Mouse (Mus musculus) small intestine, adult 2 months (tissue): Measurements from ENCODE around the gene Elmod1. TPM values are rescaled to one million over a fixed set of nuclear protein-coding genes. Genes with fewer than 3 reads are reported as not detected.

ENCODE experiments used
- H3K27ac ChIP-seq: fragments of 200-500 bp; 2 replicates; pipeline ENCODE4 v1.5.1; 2012; ENCODE audit warnings: low read depth, low read length, control low read depth, inconsistent platforms; ENCODE audit not compliant: insufficient read depth
- H3K27me3 ChIP-seq: fragments of 200-500 bp; 2 replicates; pipeline ENCODE4 v1.6.1; 2012; ENCODE audit warnings: mild to moderate bottlenecking, moderate library complexity, low read length, inconsistent platforms; ENCODE audit not compliant: control insufficient read depth, insufficient read depth
- H3K36me3 ChIP-seq: fragments of 200-500 bp; 2 replicates; pipeline ENCODE4 v1.6.1; 2012; ENCODE audit warnings: mild to moderate bottlenecking, low read length, control low read depth, inconsistent platforms; ENCODE audit not compliant: control insufficient read depth, insufficient read depth
- H3K4me1 ChIP-seq: fragments of 200-500 bp; 2 replicates; pipeline ENCODE4 v1.6.1; 2012; ENCODE audit warnings: low read length, inconsistent platforms, mixed read lengths; ENCODE audit not compliant: control insufficient read depth, insufficient read depth, insufficient read length
- H3K4me3 ChIP-seq: fragments of 200-500 bp; 2 replicates; pipeline ENCODE4 v1.5.1; 2012; ENCODE audit warnings: low read depth, mild to moderate bottlenecking, control low read depth, inconsistent platforms, low read length, moderate library complexity
- CTCF ChIP-seq: fragments of 200-500 bp; IDR thresholded peaks from 2 replicates; pipeline ENCODE4 v1.5.1; 2012; ENCODE audit warnings: low read depth, mild to moderate bottlenecking, control low read depth, inconsistent platforms, low read length, moderate library complexity, mixed read lengths; ENCODE audit not compliant: insufficient replicate concordance, insufficient read length; ENCODE audit errors: extremely low read depth
- POLR2A ChIP-seq: fragments of 200-500 bp; IDR thresholded peaks from 2 replicates; pipeline ENCODE4 v1.6.1; 2012; ENCODE audit warnings: low read depth, mild to moderate bottlenecking, control low read depth, inconsistent platforms, low read length, moderate library complexity
- WGBS: fragments of 180-500 bp; shearing (Covaris S2); methylation state at CpG from one replicate; pipeline ENCODE4 v1.1.7; 2018; 5-methylcytosine and 5-hydroxymethylcytosine counted together
- polyA plus RNA-seq: library from polyadenylated mRNA; depleted of rRNA; stranded (reverse); fragments of >200 nt; gene quantifications from 2 replicates; pipeline ENCODE4 v1.2.3, GENCODE M21; 2012

Elmod1 gene
- polyA plus RNA-seq, 1 experiment, result not detected

- Histone ChIP-seq H3K36me3 (no peaks in the 10 kb centered on the region), H3K4me3 (peak overlapping the region; percentile 43), H3K27me3 (peaks cover 22% of the 10 kb centered on the region), H3K27ac (no peak overlapping the region), H3K4me1 (peaks cover 2% of the 10 kb centered on the region; the same call in 1 of the 2 replicates)
- TF ChIP-seq POLR2A (no peak), CTCF (no peak)
- WGBS, result 2% methylated on average over 42 of the region's 42 CpGs
Observed at GRCm38 (mm10) chr9:53974328-53975121, 576 bp downstream of the Elmod1 start.

GRCm38 (mm10) chr9:53973929-53974327 is 1.2 kb downstream of the Elmod1 start:
- 26% methylated on average over 13 of the region's 13 CpGs for WGBS
- Histone ChIP-seq H3K36me3 (no peaks in the 10 kb centered on the region), H3K27ac (no peak overlapping the region), H3K27me3 (peaks cover 22% of the 10 kb centered on the region), H3K4me1 (peaks cover 2% of the 10 kb centered on the region; the same call in 1 of the 2 replicates), H3K4me3 (no peak overlapping the region)
- TF ChIP-seq CTCF (no peak), POLR2A (no peak)

- 67% methylated on average over 5 of the region's 5 CpGs for WGBS
- Histone ChIP-seq H3K27ac (no peak overlapping the region), H3K4me1 (peaks cover 2% of the 10 kb centered on the region; the same call in 1 of the 2 replicates), H3K27me3 (peaks cover 22% of the 10 kb centered on the region), H3K36me3 (no peaks in the 10 kb centered on the region), H3K4me3 (no peak overlapping the region)
- TF ChIP-seq POLR2A, result no peak
- TF ChIP-seq CTCF, result no peak
Observed at GRCm38 (mm10) chr9:53973241-53973640, 1.9 kb downstream of the Elmod1 start.

GRCm38 (mm10) chr9:53972358-53972757 is 2.7 kb downstream of the Elmod1 start:
- Histone ChIP-seq H3K27me3 (peaks cover 22% of the 10 kb centered on the region), H3K36me3 (no peaks in the 10 kb centered on the region)

GRCm38 (mm10) chr9:53967610-53968368 is 7.3 kb downstream of the Elmod1 start:
- H3K27ac ChIP-seq, result no peak overlapping the region
- 65% methylated on average over 9 of the region's 9 CpGs for WGBS
- H3K4me3 ChIP-seq, result no peak overlapping the region
- no peaks in the 10 kb centered on the region; the same call in 1 of the 2 replicates for H3K27me3 ChIP-seq
- TF ChIP-seq POLR2A (no peak), CTCF (no peak)
- no peaks in the 10 kb centered on the region for H3K4me1 ChIP-seq
- H3K36me3 ChIP-seq, result no peaks in the 10 kb centered on the region

More at GRCm38 (mm10) chr9:53972358-53972757, 2.7 kb downstream of the Elmod1 start:
- no peak overlapping the region for H3K27ac ChIP-seq
- no peak overlapping the region for H3K4me3 ChIP-seq
- TF ChIP-seq POLR2A, result no peak
- TF ChIP-seq CTCF, result no peak
- H3K4me1 ChIP-seq, result peaks cover 2% of the 10 kb centered on the region; the same call in 1 of the 2 replicates

GRCm38 (mm10) chr9:53957021-53957420 is 18.1 kb downstream of the Elmod1 start:
- WGBS, result 71% methylated on average over 11 of the region's 11 CpGs
- no peaks in the 10 kb centered on the region for H3K27me3 ChIP-seq
- no peak overlapping the region for H3K4me3 ChIP-seq
- H3K36me3 ChIP-seq, result no peaks in the 10 kb centered on the region
- no peak overlapping the region for H3K27ac ChIP-seq
- no peak for TF ChIP-seq POLR2A
- no peak for TF ChIP-seq CTCF
- H3K4me1 ChIP-seq, result no peaks in the 10 kb centered on the region

GRCm38 (mm10) chr9:53954853-53955252 is 20.2 kb downstream of the Elmod1 start:
- 34% methylated on average over 6 of the region's 6 CpGs for WGBS
- H3K4me1 ChIP-seq, result no peaks in the 10 kb centered on the region
- no peak overlapping the region for H3K27ac ChIP-seq
- TF ChIP-seq POLR2A (no peak), CTCF (no peak)
- no peaks in the 10 kb centered on the region for H3K27me3 ChIP-seq
- H3K4me3 ChIP-seq, result no peak overlapping the region
- H3K36me3 ChIP-seq, result no peaks in the 10 kb centered on the region
